Mouse (Mus musculus) megakaryocyte, embryonic 14.5 days (primary cell): ENCODE data around the gene B430306N03Rik.

Source experiments
- FLI1 ChIP-seq: IDR thresholded peaks from 2 replicates; pipeline ENCODE4 v1.6.1; 2012; ENCODE audit warnings: low read length, inconsistent platforms, mixed read lengths
- GATA1 ChIP-seq: IDR thresholded peaks from 3 replicates; pipeline ENCODE4 v1.6.1; 2012; ENCODE audit warnings: mixed read lengths, low read length, inconsistent platforms, borderline replicate concordance

- TF ChIP-seq GATA1 (no peak), FLI1 (no peak)
Observed at GRCm38 (mm10) chr17:48272598-48272997, 43.3 kb upstream of the B430306N03Rik start.
